ENCODE assay signal across 9 mouse cellular contexts in the genomic region with DNA sequence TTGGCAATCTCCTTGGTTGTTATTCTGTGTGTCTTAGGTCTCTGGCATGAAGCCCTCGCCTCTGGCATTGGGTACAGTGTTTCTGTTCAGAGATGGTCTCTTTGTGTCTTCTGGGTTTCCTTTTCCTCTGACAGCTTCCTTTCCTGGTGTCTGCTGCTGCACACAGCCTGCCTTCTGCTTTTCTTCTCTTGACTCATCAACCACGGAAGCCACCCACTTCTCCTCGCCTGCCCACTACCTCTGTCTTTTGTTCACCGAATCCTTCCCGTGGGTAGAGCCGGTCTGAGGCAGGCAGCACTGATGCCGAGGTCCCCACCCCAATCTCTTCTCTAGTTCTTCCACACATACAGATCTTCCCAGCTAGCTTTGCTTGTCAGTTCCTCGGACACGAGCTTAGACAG.
DNase-seq lines count a peak whose midpoint lies in the region; ATAC-seq lines count a peak whose summit lies in the region.
"Had no signal": no experiment of that assay in that cellular context is flagged by ENCODE, and none has a peak within 500 bp of the region (broad histone marks: within the 10 kb centered on the region; RNA-seq: fewer than 3 reads in every experiment).

No protein-coding gene starts in this region.

- H3K4me2 ChIP-seq in kidney, embryonic 14.5 days (replicated peaks; ENCODE audit: low read depth, low read length), result no peak overlapping the region
- H3K4me2 ChIP-seq: hindbrain, embryonic 14.5 days had no signal

- no peak overlapping the region for H3K9ac ChIP-seq in kidney, embryonic 14.5 days (ENCODE audit: low read depth, low read length)
- H3K9ac ChIP-seq: hindbrain, embryonic 14.5 days had no signal

- H3K9me3 ChIP-seq in kidney, embryonic 14.5 days (ENCODE audit: control insufficient read depth, low read length), result no peaks in the 10 kb centered on the region

- peak; percentile 63 for DNase-seq in 3134 (ENCODE audit: extremely low read depth, insufficient read length, low spot score)
- peak; percentile 7 to 26 for DNase-seq in B cell, adult 2 months
- peak; percentile 34 for DNase-seq in fibroblast of lung, adult 2 months (ENCODE audit: low read depth)
- peak; percentile 44 for DNase-seq in naive thymus-derived CD4-positive, alpha-beta T cell, adult 2 months (ENCODE audit: low read depth)
- DNase-seq in cerebellum, adult 11-12 months, result no peak
- no peak for DNase-seq in cerebellum, adult 9-11 months
- DNase-seq: cerebellum, adult 18-20 months had no signal

- no peak overlapping the region for H3K4me3 ChIP-seq in kidney, embryonic 14.5 days (ENCODE audit: low read length)

- H3K27ac ChIP-seq in kidney, embryonic 14.5 days (ENCODE audit: low read depth, low read length), result no peak overlapping the region
- H3K27ac ChIP-seq: hindbrain, embryonic 14.5 days had no signal

- no peak for ATAC-seq in kidney, embryonic 14.5 days (ENCODE audit: low FRiP score, low TSS enrichment)

- no peaks in the 10 kb centered on the region for H3K27me3 ChIP-seq in kidney, embryonic 14.5 days (ENCODE audit: control insufficient read depth, insufficient read depth, low read length)

- no peaks in the 10 kb centered on the region for H3K36me3 ChIP-seq in kidney, embryonic 14.5 days (ENCODE audit: control insufficient read depth, insufficient read depth, low read length)

- WGBS in kidney, embryonic 14.5 days, result 81% methylated on average over 9 of the region's 9 CpGs

- no peaks in the 10 kb centered on the region for H3K4me1 ChIP-seq in kidney, embryonic 14.5 days (ENCODE audit: control insufficient read depth, insufficient read depth, low read length)

Comparison
In these comparisons a context has a peak if more than half of its experiments do, and no peak if none do; other contexts are left out.
1. DNase-seq: peak in 3134 (single experiment), B cell, adult 2 months (2 of 2), fibroblast of lung, adult 2 months (single experiment) and naive thymus-derived CD4-positive, alpha-beta T cell, adult 2 months (single experiment); none in cerebellum, adult 11-12 months (single experiment) and cerebellum, adult 9-11 months (single experiment).